Mouse (Mus musculus) layer of hippocampus, postnatal 36 days (tissue): ENCODE measurements around the gene Lrch1. TPM values are rescaled to one million over a fixed set of nuclear protein-coding genes. Genes with fewer than 3 reads are reported as not detected.
A peak's percentile ranks its signal among the peaks of the same experiment; 100 is the strongest.

Source experiments
- DNase-seq, 2 experiments: peaks; one replicate each; pipeline ENCODE4 v3.0.0; 2022
- total RNA-seq, 2 experiments: library from RNA; stranded (reverse); gene quantifications; 2 replicates each; pipeline ENCODE4 v1.2.3; 2021

Lrch1 gene
- total RNA-seq, 2 experiments from 2014 or later, result 15.7 to 18.7 TPM

GRCm38 (mm10) chr14:74886453-74886852 lies 61.2 kb downstream of the Lrch1 start:
- no peak for DNase-seq

- no peak for DNase-seq
These were observed 62.8 kb downstream of the Lrch1 start for GRCm38 (mm10) chr14:74884920-74885319.

DNA sequence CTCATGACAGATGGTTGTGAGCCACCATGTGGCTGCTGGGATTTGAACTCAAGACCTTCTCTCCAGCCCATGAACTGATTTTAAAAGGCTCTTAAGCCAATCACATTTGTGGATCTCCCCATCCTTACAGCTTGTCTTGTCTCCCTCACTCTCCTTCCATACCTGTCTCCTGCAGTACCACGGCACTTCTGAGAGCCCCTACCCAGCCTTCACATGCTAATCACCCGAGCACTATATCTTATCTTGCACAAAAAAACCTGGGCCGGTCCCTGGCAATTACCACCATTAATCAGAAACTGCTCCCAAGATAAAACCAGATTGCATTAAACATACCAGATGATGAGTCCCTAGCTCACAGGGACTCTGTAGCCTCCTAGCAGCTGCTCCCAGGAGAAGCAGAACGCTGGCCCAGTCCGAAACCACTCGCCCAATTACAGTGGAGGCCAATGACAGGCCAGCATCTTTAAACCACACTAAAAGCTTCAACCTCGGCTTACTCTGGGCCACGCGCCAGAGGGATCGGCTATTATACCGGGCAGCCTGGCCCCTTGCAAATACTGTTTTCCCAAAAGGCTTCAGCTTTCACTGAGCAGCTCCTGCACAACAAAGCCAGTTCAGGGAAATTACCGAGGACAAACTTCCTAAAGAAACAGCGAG lies 63.5 kb downstream of the Lrch1 start:
- peak; percentile 62 to 68 for DNase-seq

DNA sequence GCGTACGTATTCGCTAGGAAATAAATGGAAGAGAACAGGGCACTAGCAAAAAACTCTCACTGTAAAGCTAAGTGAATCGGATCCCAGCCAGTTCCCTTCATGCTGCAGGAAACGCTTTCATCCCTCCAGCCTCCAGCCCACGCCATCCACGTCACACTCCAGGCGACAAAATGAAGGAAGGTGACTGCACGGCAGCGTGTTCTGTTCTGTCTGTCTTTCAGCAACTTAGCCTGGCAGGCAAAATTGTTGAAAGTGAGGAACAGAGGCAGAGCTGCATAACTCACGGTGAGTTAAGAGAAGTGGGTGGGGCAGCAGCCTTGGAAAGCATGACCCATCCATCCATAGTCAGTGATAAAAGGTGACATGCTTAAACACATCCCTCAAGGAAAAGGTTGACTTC lies 64.5 kb downstream of the Lrch1 start:
- peak in 1 of 2 experiments; percentile 39 for DNase-seq

DNA sequence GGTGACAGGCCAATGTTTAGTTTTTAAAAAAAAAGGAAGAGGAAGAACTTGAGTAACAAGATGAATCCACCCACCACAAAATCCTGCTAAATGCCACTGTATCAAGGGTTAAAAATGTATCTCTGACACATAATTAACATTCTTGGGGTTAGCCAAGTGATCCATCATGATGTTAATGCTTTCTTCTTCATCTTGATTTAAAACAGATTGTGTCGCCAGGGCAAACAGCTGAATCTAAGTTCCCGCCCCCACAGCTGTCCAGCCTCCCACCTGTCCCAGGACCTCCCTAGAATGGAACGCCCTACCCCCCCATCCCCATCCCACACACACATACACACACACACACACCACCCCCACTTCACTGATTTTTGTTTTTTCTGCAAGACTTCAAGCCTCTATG lies 64.9 kb downstream of the Lrch1 start:
- DNase-seq, result no peak

DNA sequence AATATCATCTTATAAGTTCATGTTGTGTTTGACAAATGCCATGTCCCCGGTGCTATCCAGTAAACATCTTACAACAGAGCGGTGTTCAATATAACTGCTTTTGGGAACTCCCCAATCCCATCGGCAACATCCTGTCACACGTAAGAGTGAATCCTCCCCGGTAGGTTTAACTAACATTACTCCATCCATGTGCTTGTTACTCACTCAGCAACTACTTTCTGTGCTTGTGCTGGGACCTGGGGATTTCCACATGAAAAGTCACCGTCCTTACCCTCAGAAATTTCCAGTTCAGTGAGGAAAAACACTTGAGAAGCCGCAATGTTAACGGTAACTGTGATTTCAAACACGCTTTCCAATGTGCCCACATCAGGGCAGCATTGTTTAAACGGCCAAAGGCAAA lies 66.8 kb downstream of the Lrch1 start:
- DNase-seq, result no peak

- DNase-seq, result no peak
These were observed 68.2 kb downstream of the Lrch1 start for GRCm38 (mm10) chr14:74879480-74879879.

GRCm38 (mm10) chr14:74877287-74877686 lies 70.4 kb downstream of the Lrch1 start:
- no peak for DNase-seq

DNA sequence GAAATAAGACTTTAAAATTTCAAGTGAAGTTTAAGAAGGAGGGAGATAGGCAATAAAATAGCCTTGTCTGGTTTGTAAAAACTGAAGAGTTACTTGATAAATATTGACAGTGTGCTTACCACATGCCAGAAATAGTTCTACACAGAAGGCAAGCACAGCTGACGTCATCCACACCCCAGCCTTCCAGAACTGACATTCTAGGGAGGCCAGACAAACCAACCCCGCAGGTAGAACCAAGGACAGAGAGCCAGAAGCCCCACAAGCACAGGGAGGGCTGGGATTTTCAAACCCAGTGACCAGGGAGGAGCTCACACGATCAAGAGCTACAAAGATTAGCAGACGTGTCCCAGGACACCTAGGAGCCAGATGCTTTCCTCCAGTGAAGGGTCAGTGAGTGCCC lies 76.5 kb downstream of the Lrch1 start:
- no peak for DNase-seq

- DNase-seq, result no peak
These were observed 78.8 kb downstream of the Lrch1 start for GRCm38 (mm10) chr14:74868902-74869230.

- DNase-seq, result no peak
These were observed 79.3 kb downstream of the Lrch1 start for GRCm38 (mm10) chr14:74868188-74868901.

DNA sequence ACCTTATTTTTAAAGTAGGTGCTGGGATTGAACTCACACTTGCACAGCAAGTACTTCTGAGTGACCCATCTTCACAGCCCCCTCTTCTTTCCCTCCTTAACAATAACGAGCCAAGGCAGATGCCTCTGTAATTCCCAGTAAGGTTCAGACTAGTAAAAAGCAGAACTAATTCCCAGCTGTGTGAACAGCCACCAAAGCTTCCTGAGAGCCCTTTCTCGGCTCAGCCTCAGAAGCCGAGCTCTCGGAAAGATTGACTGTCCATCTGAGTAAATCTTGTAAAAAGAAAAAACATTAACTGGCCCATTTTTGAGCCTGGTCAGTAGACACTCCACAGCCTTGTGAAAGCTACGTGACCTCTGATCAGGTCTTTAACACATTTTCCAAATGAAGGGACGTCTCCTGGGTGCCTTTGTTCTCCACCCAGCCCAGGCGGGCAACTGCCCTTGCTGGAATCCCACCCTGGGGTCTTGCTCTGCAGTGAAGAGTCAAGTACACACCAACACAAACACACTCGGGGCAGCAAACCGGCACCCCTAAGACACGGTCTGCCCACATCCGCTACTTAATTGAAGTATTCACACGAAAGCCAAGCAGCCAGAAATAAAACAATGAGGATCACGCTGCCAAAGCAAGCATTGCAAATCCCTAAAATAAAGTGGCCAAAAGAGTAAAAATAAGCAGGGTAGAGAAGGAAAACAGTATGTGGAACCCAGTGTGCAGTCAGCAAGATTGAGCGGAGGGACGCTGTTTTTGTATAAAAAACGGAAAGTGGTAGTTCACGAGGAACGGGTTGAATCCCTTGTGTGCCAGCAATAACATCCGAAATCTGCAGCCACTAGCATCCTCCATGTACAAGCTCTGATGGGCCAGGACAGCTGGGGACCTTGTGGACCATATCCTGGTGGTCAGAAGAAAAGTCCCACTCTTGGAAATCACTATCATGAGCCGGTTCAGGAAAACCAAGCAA lies 80.3 kb downstream of the Lrch1 start:
- no peak for DNase-seq

GRCm38 (mm10) chr14:74865738-74866137 lies 81.9 kb downstream of the Lrch1 start:
- no peak for DNase-seq

DNA sequence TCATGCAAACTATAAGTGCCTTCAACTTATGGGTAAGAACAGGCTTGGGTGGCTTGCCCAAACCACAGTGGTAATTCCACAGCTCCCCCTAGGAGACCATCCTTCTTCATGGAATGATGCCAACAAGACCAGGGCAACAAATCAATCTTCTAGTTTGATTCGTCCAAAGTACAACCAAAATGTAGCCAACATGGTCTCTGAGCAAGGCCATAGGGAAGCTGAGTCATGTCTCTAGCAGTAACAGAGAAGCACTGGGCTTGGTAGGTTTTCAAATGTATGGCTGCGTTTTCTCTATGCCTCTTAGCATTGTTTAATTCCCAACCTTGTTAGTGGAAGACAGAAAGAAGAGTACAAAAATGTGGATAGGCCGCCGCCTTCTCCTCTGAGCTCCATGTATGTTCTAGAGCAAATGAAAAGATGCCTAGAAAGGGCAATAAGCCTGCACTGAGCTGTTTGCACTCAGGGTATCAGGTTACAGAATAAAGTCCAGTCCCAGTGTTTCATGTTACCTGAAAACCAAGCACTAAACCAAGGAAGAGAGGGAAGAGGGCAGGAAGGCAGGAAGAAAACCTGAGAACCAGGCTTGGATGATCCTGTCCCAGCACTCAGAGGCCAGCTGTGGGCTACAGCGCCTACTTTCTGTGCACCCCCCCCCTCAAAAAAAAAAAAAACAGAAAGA lies 82.7 kb downstream of the Lrch1 start:
- no peak for DNase-seq

GRCm38 (mm10) chr14:74861456-74861855 lies 86.2 kb downstream of the Lrch1 start:
- no peak for DNase-seq

- DNase-seq, result no peak
These were observed 88.5 kb downstream of the Lrch1 start for GRCm38 (mm10) chr14:74859154-74859553.

- no peak for DNase-seq
These were observed 92.2 kb downstream of the Lrch1 start for GRCm38 (mm10) chr14:74855429-74855828.

DNA sequence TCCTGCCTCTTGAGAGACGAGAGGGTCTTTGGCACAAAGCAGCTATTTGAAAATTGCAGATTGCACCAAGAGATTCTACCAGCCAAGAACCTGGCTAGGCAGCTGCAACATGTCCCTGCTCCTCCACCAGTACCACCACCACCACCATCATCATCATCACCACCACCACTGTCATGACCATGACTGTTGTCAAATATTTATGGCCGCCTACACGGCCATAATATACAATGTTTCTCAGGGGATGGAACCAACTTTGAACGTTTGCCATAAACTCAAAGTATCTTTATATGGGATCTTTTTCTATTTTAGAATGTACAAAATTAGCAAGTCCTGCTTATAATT lies 93.9 kb downstream of the Lrch1 start:
- DNase-seq, result no peak

GRCm38 (mm10) chr14:74852965-74853758 lies 94.5 kb downstream of the Lrch1 start:
- DNase-seq, result peak in 1 of 2 experiments; percentile 34

GRCm38 (mm10) chr14:74851866-74852265 lies 95.8 kb downstream of the Lrch1 start:
- DNase-seq, result no peak

- no peak for DNase-seq
These were observed 98.7 kb downstream of the Lrch1 start for GRCm38 (mm10) chr14:74849020-74849419.

GRCm38 (mm10) chr14:74848224-74848623 lies 99.5 kb downstream of the Lrch1 start:
- no peak for DNase-seq
